Mouse (Mus musculus): ENCODE data around the gene Bst2. TPM values are rescaled to one million over a fixed set of nuclear protein-coding genes. Genes with fewer than 3 reads are reported as not detected.
"Not testable (repeated sequence)": the region's sequence is repeated elsewhere in the genome, so short reads cannot be mapped to it uniquely, and the experiment has no call there.

Bst2 gene
- polyA plus RNA-seq, 1 experiment from 2014 or later = 12.3 TPM

DNA sequence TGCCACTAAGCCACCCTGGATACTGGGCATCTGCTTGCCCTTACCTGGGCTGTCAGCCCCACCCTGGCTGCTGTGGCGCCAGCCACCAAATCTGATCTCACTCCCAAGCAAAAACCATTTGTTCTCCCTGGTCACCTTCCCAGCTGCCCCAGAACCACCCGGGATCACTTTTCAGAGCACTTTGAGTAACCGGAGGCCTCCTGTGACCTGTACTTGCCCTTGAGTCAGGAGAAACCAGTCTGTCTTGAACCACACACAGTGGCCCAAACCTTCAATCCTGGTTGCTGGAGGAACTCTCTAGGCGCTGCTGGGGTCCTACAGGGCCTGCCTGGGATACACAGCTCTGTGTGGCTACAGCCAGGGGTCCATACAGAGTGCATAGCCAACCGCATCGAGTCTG is 15.5 kb upstream of the Bst2 start:
- Histone ChIP-seq H3K27me3 (replicated peaks; ENCODE audit: control insufficient read depth, insufficient read depth, low read length) (peaks cover 22% of the 10 kb centered on the region), H3K4me1 (ENCODE audit: control insufficient read depth, insufficient read depth, low read depth, low read length) (no peaks in the 10 kb centered on the region), H3K4me2 (ENCODE audit: low read length) (no peak overlapping the region), H3K9me3 (ENCODE audit: control insufficient read depth, low read length) (no peaks in the 10 kb centered on the region), H3K4me3 (ENCODE audit: low read length) (no peak overlapping the region), H3K36me3 (ENCODE audit: control insufficient read depth, insufficient read depth, low read length) (no peaks in the 10 kb centered on the region), H3K27ac (ENCODE audit: low read depth, low read length) (no peak overlapping the region), H3K9ac (ENCODE audit: low read depth, low read length) (no peak overlapping the region)
- 76% methylated on average over 6 of the region's 6 CpGs for WGBS
- ATAC-seq = no peak

DNA sequence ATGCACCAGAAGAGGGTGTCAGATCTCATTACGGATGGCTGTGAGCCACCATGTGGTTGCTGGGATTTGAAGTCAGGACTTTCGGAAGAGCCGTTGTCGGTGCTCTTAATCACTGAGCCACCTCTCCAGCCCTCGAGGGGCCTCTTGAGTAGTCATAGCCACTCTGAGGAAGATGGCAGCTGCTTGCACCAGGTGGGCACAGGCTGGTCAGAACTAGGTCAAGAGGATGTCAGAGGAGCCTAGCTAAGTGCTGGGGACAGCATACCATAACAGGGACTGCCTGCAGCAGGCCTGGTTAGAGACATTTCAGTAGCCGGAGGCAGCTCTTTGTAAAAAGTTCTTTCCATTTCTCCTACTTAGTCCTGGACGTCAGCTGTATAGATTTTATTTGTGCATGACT is 13.5 kb upstream of the Bst2 start:
- H3K4me3 ChIP-seq (ENCODE audit: low read length) = no peak overlapping the region
- no peak overlapping the region for H3K9ac ChIP-seq (ENCODE audit: low read depth, low read length)
- H3K4me1 ChIP-seq (ENCODE audit: control insufficient read depth, insufficient read depth, low read depth, low read length) = no peaks in the 10 kb centered on the region
- H3K27me3 ChIP-seq (replicated peaks; ENCODE audit: control insufficient read depth, insufficient read depth, low read length) = peaks cover 2% of the 10 kb centered on the region
- no peak overlapping the region for H3K4me2 ChIP-seq (ENCODE audit: low read length)
- peaks cover 11% of the 10 kb centered on the region for H3K36me3 ChIP-seq (ENCODE audit: control insufficient read depth, insufficient read depth, low read length)
- no peak for ATAC-seq
- WGBS = 69% methylated on average over 7 of the region's 7 CpGs
- no peak overlapping the region for H3K27ac ChIP-seq (ENCODE audit: low read depth, low read length)
- H3K9me3 ChIP-seq (ENCODE audit: control insufficient read depth, low read length) = no peaks in the 10 kb centered on the region

DNA sequence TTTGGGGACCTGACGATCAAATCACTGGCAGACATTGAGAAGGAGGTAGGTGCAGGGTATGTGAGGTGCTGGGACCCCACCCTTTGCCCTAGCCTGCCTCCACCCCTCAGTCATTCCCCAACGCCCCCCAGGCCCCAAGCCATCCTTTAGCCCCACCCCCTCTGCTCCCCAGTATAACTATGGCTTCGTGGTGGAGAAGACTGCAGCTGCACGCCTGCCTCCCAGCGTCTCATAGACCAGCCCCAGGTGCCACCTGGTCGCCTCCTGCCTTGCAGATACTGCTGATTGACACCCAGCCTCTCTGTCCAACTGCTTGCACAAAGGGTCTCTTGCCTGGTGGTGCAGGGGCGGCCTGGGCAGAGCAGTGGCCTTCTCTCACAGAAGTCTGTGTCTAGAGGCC is 10.3 kb upstream of the Bst2 start:
- no peaks in the 10 kb centered on the region for H3K9me3 ChIP-seq (ENCODE audit: control insufficient read depth, low read length)
- peaks cover 18% of the 10 kb centered on the region for H3K36me3 ChIP-seq (ENCODE audit: control insufficient read depth, insufficient read depth, low read length)
- H3K27ac ChIP-seq (ENCODE audit: low read depth, low read length) = no peak overlapping the region
- H3K4me2 ChIP-seq (ENCODE audit: low read length) = no peak overlapping the region
- H3K27me3 ChIP-seq (replicated peaks; ENCODE audit: control insufficient read depth, insufficient read depth, low read length) = no peaks in the 10 kb centered on the region
- 82% methylated on average over 7 of the region's 7 CpGs for WGBS
- H3K4me1 ChIP-seq (ENCODE audit: control insufficient read depth, insufficient read depth, low read depth, low read length) = peaks cover 10% of the 10 kb centered on the region
- no peak overlapping the region for H3K4me3 ChIP-seq (ENCODE audit: low read length)
- no peak overlapping the region for H3K9ac ChIP-seq (ENCODE audit: low read depth, low read length)
- no peak for ATAC-seq

DNA sequence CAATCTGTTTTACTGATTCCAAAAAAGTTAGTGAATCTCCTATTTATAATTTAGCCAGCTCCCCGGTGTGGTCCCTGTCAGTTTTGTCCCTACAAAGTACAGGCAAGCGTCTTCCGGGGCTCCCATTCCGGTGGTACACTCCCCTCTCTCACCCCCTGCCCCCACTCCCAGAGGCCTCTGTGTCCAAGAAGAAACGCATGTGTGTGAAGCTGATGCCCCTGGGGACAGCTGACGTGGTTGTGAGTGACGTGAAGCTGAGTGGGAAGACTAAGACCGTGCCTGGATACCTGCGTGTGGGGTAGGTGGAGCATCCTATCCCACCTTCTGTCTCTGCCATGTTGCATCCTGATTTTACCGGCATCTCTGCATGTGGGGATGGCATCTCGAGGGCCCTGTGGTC is 7.8 kb upstream of the Bst2 start:
- no peak overlapping the region for H3K9ac ChIP-seq (ENCODE audit: low read depth, low read length)
- H3K4me3 ChIP-seq (ENCODE audit: low read length) = no peak overlapping the region
- H3K9me3 ChIP-seq (ENCODE audit: control insufficient read depth, low read length) = no peaks in the 10 kb centered on the region
- H3K36me3 ChIP-seq (ENCODE audit: control insufficient read depth, insufficient read depth, low read length) = peaks cover 18% of the 10 kb centered on the region
- ATAC-seq = no peak
- no peaks in the 10 kb centered on the region; the same call in 1 of the 2 replicates for H3K27me3 ChIP-seq (replicated peaks; ENCODE audit: control insufficient read depth, insufficient read depth, low read length)
- WGBS = 90% methylated on average over 11 of the region's 11 CpGs
- no peak overlapping the region for H3K27ac ChIP-seq (ENCODE audit: low read depth, low read length)
- H3K4me1 ChIP-seq (ENCODE audit: control insufficient read depth, insufficient read depth, low read depth, low read length) = peaks cover 10% of the 10 kb centered on the region
- no peak overlapping the region for H3K4me2 ChIP-seq (ENCODE audit: low read length)

DNA sequence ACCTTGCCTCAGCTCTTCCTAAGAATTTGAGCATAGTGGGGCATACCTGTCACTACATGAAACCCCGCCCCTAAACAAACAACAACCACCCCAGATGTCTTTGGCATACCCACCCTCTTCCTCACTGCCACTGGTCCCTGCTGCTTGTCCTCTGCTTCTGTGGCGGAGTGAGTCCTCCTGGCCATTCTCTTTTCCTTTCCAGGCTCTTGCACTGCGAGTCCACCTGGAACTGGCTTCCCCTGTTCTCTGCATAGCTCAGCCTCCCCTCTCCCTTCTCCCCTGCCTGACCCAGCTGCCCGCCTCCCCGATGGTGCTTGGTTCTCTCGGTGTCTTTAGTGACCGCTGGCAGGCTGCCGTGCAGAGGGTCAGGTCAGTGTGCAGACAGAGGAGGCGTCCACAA is 6.5 kb upstream of the Bst2 start:
- no peak overlapping the region for H3K27ac ChIP-seq (ENCODE audit: low read depth, low read length)
- no peak for ATAC-seq

DNA sequence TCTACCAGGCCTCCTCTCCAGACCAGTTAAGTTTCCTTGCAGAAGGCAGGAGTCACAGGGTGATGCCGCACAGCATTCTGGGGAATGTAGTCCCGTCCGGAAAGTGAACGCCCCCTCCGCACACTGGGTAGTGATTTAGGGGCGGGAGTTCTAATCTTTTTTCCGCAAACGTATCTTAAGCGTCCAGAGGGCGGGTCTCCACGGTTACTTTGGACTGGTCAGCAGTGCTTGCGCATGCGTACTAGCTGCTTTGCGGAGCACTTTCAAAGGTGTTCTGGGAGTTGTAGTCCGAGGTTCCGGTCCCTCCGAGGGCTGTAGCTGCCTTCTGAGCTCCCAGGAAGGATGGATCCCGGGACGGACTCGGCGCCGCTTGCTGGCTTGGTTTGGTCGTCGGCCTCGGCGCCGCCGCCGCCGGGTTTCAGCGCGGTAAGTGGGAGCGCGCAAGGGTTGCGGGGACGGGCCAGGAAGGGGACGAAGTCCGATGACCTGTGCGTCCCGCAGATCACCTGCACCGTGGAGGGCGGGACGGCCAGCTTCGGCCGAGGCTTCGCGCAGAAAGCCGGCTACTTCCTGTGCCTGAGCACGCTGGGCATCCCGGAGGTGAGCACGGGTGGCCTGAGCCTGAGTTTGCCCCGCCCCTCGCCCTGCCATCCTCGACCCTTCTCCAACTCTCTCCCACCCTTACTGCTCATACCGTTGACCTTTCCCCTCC is 5.5 kb upstream of the Bst2 start, which contains the start of gene Mvb12a:
TSS of gene Mvb12a (plus strand) at position 291 of the 712 bp plus-strand sequence.
- ATAC-seq = peak; percentile 97
- under 1% methylated on average over 37 of the region's 55 CpGs for WGBS
- peak within 1 kb of the TSS; percentile 77; the same call in 1 of the 2 replicates for H3K27ac ChIP-seq (ENCODE audit: low read depth, low read length)
- peaks cover 18% of the 10 kb centered on the region for H3K36me3 ChIP-seq (ENCODE audit: control insufficient read depth, insufficient read depth, low read length)
- peaks cover 10% of the 10 kb centered on the region for H3K4me1 ChIP-seq (ENCODE audit: control insufficient read depth, insufficient read depth, low read depth, low read length)
- H3K9me3 ChIP-seq (ENCODE audit: control insufficient read depth, low read length) = no peaks in the 10 kb centered on the region
- H3K4me3 ChIP-seq (ENCODE audit: low read length) = peak within 1 kb of the TSS; percentile 97
- H3K4me2 ChIP-seq (ENCODE audit: low read length) = peak within 1 kb of the TSS; percentile 65
- H3K9ac ChIP-seq (ENCODE audit: low read depth, low read length) = peak within 1 kb of the TSS; percentile 89
- H3K27me3 ChIP-seq (replicated peaks; ENCODE audit: control insufficient read depth, insufficient read depth, low read length) = peaks cover 1% of the 10 kb centered on the region

More for the DNA sequence above, 6.5 kb upstream of the Bst2 start:
- WGBS = 87% methylated on average over 9 of the region's 9 CpGs
- H3K4me1 ChIP-seq (ENCODE audit: control insufficient read depth, insufficient read depth, low read depth, low read length) = peaks cover 10% of the 10 kb centered on the region
- no peak overlapping the region for H3K9ac ChIP-seq (ENCODE audit: low read depth, low read length)
- no peaks in the 10 kb centered on the region; the same call in 1 of the 2 replicates for H3K27me3 ChIP-seq (replicated peaks; ENCODE audit: control insufficient read depth, insufficient read depth, low read length)
- H3K4me2 ChIP-seq (ENCODE audit: low read length) = peak overlapping the region; percentile 65
- no peaks in the 10 kb centered on the region for H3K9me3 ChIP-seq (ENCODE audit: control insufficient read depth, low read length)
- H3K4me3 ChIP-seq (ENCODE audit: low read length) = peak overlapping the region; percentile 97
- peaks cover 18% of the 10 kb centered on the region for H3K36me3 ChIP-seq (ENCODE audit: control insufficient read depth, insufficient read depth, low read length)

DNA sequence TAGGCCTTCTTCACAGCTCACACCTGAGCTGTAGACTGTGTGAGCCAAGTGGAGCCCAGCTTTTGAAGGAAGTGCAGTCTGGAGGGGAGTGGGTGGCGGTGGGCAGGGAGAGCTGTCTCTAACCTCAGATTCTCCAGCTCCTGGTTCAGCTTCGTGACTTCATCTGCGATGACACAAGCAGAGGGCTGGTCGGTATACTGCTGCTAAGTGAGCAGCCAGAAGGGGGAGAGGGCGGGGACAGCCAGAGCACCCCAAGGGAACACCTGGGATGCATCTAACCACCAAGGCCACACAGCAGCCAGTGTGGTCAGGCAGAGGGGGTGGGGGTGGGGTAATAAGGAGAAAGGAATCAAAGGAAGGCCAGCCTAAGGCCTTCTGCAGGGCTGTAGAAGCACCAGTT is 1.6 kb downstream of the Bst2 start:
- Histone ChIP-seq H3K4me3 (ENCODE audit: low read length) (no peak overlapping the region), H3K4me1 (ENCODE audit: control insufficient read depth, insufficient read depth, low read depth, low read length) (peaks cover 2% of the 10 kb centered on the region; the same call in 1 of the 2 replicates), H3K9me3 (ENCODE audit: control insufficient read depth, low read length) (no peaks in the 10 kb centered on the region), H3K9ac (ENCODE audit: low read depth, low read length) (no peak overlapping the region), H3K4me2 (ENCODE audit: low read length) (no peak overlapping the region), H3K27me3 (replicated peaks; ENCODE audit: control insufficient read depth, insufficient read depth, low read length) (peaks cover 13% of the 10 kb centered on the region), H3K27ac (ENCODE audit: low read depth, low read length) (no peak overlapping the region), H3K36me3 (ENCODE audit: control insufficient read depth, insufficient read depth, low read length) (no peaks in the 10 kb centered on the region)
- whole genome bisulfite sequencing = 72% methylated on average over 5 of the region's 5 CpGs
- no peak for ATAC-seq

DNA sequence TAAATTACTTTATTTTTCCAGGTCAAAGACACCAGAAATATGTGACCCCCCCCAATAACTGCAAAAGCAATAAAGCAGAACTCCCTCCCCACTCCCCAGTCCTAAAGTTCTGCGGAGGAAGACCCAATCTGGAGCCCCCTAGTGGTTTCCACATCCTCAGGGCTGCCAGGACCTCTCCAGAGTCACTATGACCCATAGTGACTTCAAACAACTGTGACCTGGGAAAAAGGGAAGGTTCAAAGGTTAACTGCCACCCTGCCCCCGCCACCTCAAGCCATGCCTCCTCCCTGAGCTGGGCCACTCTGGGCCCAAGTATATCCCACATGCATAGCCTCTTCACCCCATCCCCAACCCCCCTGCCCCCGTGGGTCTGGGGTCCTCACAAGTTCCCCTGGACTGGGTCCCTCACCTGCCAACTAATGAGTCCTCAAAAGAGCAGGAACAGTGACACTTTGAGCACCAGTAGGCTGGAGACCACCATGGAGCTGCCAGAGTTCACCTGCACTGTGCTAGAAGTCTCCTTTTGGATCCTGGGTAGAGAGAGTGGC is 2.9 kb downstream of the Bst2 start:
- ATAC-seq = no peak
- no peak overlapping the region for H3K4me3 ChIP-seq (ENCODE audit: low read length)
- WGBS = 45% methylated on average over 3 of the region's 3 CpGs

DNA sequence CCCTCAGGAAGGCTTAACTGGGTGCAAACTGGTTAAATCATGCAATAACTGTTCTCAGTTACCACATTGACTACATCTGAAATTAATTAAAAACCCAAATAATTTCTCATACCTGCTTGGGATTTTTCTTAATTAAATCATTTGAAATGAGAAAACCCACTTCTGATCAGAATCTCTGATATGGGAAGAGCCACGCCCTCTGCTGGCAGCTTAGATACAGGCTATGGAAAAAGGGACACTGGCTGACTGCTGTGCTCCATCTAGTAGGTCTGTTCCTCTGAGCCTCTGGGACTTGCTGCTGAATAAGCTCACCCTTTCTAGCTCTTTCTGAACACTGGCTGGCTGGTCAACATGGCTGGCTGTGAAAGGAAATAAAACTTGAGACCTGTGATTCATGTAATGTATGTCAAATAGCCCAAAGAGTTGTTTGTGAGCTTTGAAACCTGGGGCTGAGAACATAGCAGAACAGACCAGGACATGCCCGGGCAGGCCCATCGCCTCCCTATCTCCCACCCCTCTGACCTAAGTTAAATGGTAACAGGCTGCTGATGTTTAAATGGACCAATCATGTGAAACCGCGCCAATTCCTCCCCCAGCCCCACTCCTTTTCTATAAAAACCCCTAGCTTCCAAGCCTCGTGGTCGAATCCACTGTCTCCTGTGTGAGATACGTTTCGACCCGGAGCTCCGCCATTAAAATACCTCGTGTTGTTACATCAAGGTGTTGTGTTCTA is 6.4 kb downstream of the Bst2 start:
- not testable (repeated sequence) for H3K4me3 ChIP-seq (ENCODE audit: low read length); H3K9me3 ChIP-seq (ENCODE audit: control insufficient read depth, low read length); H3K9ac ChIP-seq (ENCODE audit: low read depth, low read length); H3K36me3 ChIP-seq (ENCODE audit: control insufficient read depth, insufficient read depth, low read length); ATAC-seq; H3K4me2 ChIP-seq (ENCODE audit: low read length); H3K4me1 ChIP-seq (ENCODE audit: control insufficient read depth, insufficient read depth, low read depth, low read length); H3K27ac ChIP-seq (ENCODE audit: low read depth, low read length)
- peaks cover 12% of the 10 kb centered on the region for H3K27me3 ChIP-seq (replicated peaks; ENCODE audit: control insufficient read depth, insufficient read depth, low read length)
- 62% methylated on average over 4 of the region's 12 CpGs for WGBS

More for the DNA sequence above, 2.9 kb downstream of the Bst2 start:
- H3K27me3 ChIP-seq (replicated peaks; ENCODE audit: control insufficient read depth, insufficient read depth, low read length) = peaks cover 13% of the 10 kb centered on the region
- no peaks in the 10 kb centered on the region for H3K36me3 ChIP-seq (ENCODE audit: control insufficient read depth, insufficient read depth, low read length)
- H3K9me3 ChIP-seq (ENCODE audit: control insufficient read depth, low read length) = no peaks in the 10 kb centered on the region
- H3K27ac ChIP-seq (ENCODE audit: low read depth, low read length) = no peak overlapping the region
- H3K4me2 ChIP-seq (ENCODE audit: low read length) = no peak overlapping the region
- H3K4me1 ChIP-seq (ENCODE audit: control insufficient read depth, insufficient read depth, low read depth, low read length) = peaks cover 2% of the 10 kb centered on the region; the same call in 1 of the 2 replicates
- no peak overlapping the region for H3K9ac ChIP-seq (ENCODE audit: low read depth, low read length)

Measured in hindbrain, embryonic 16.5 days (tissue).